Mouse (Mus musculus): ENCODE measurements around the gene Cyp3a41a.
"Not testable (repeated sequence)": the region's sequence is repeated elsewhere in the genome, so short reads cannot be mapped to it uniquely, and the experiment has no call there.

Cyp3a41a gene

DNA sequence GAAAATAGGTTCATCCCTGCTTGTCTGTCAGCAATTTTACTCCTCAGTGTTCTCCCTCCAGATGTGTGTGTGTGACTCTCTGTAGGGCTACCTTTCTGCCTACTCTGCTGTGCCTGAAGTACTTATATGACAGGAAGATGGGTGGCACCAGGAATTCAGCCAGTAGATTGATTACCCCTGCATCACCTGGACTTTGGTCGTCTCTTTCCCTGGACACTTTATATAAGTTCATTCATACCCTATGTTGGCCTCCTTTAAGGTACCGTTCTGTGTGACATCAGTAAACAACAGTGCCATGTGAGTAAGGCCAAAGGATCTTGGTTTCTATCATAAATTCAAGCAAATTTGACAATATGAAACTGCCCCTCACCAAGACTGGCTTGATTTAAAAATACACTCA, at the start of gene Cyp3a41a:
TSS of gene Cyp3a41a (minus strand) at position 101 of the 400 bp plus-strand sequence.
- DNase-seq (ENCODE audit: low spot score in 2 of 2) = not testable (repeated sequence)

DNA sequence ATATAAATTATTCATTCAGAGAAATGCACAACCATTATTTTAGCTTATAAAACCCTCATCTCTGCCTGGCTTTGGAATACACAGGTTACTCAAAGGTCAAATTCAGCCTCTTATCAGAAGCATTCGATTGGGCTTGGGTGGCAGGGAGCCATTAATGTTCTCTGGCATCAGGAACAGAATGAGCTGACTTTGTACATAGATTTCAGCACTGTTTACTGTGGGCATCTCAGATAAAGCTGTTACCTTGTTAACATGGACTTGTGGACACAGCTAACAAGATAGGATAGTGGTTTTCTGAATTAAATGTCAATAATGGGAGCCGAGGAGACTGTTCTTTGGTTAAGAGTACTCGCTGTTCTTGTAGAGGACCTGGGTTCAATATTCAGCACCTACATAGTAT, 17.6 kb upstream of the Cyp3a41a start:
- not testable (repeated sequence) for DNase-seq (ENCODE audit: low spot score in 2 of 2)

DNA sequence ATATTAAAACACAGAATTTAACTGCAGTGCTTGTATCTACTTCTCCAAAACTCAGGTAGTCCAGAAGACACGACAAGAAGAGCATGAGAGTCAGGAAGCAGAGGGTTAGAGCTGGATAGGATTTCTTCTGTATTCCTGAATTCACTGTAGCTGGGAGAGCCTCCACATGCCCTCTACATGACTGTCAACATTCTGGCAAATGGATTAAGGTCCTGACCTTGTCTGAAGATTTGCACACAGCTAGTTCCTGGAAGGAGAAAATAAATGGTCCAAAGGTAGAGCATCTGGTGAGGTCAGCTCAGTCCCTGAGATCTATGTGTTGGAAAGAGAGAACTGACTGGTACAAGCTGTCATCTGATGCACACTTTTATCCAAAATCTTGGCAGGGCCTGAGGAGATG, 5.6 kb downstream of the Cyp3a41a start:
- not testable (repeated sequence) for DNase-seq (ENCODE audit: low spot score in 2 of 2)

DNA sequence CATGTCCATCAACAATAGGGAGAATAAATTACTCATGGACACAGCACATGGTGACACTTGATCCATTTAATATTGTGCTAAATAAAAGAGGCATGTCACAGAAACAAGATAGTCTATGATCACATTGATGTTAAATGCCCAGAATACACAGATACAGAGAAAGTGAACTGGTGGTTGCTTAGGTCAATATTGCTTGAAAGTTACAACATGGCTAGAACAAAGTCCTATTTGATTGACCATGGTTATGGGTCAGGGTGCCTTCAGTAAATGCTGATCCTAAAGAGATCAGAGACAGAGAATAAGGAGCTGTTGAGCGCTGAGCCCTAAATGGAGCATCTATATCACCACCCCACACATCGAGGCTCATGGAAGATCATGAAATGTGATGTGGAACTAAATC, 12.6 kb downstream of the Cyp3a41a start:
- not testable (repeated sequence) for DNase-seq (ENCODE audit: low spot score in 2 of 2)

DNA sequence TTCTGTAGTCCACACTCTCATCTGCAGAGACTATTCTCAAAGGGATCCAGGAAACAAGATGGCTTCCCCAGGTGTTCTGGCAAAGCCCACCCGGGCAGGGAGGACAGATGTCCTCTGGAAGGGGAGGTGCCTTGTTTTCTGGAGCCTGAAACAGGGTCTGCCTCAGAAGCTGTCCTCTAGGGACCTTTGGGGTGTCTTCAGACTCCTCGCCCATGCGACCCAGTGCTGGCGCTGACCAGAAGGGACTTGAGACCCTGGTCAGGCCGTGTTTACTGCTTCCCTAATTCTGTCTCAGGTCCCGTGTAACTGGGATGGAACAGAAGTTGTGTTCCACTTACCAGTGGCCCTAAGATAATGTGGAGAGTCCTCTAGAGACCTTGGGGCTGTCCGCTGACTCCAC, 57.9 kb downstream of the Cyp3a41a start:
- no peak for DNase-seq (ENCODE audit: low spot score in 2 of 2)

DNA sequence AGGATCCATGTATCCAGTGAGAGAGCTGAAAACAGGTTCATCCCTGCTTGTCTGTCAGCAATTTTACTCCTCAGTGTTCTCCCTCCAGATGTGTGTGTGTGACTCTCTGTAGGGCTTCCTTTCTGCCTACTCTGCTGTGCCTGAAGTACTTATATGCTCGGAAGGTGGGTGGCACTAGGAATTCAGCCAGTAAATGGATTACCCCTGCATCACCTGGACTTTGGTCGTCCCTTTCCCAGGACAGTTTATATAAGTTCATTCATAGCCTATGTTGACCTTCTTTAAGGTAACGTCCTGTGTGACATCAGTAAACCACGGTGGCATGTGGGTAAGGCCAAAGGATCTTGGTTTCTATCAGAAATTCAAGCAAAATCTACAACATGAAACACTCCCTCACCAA, 72.2 kb downstream of the Cyp3a41a start:
- no peak for DNase-seq (ENCODE audit: low spot score in 2 of 2)
